Mouse (Mus musculus): ENCODE results near the gene Tpcn1.
A peak's percentile ranks its signal among the peaks of the same experiment; 100 is the strongest.

Gene Tpcn1

GRCm38 (mm10) chr5:120555871-120556270 is 32.6 kb downstream of the Tpcn1 start:
- no peak for DNase-seq (ENCODE audit: low spot score)

- no peak for DNase-seq (ENCODE audit: low spot score)
Observed at GRCm38 (mm10) chr5:120550673-120551072, 37.8 kb downstream of the Tpcn1 start.

- no peak for DNase-seq (ENCODE audit: low spot score)
Observed at GRCm38 (mm10) chr5:120550137-120550536, 38.3 kb downstream of the Tpcn1 start.

GRCm38 (mm10) chr5:120548236-120548850 is 40.1 kb downstream of the Tpcn1 start:
- DNase-seq (ENCODE audit: low spot score) = no peak

GRCm38 (mm10) chr5:120536632-120537031 is 51.8 kb downstream of the Tpcn1 start:
- DNase-seq (ENCODE audit: low spot score) = no peak

- DNase-seq (ENCODE audit: low spot score) = no peak
Observed at GRCm38 (mm10) chr5:120536046-120536445, 52.4 kb downstream of the Tpcn1 start.

- no peak for DNase-seq (ENCODE audit: low spot score)
Observed at GRCm38 (mm10) chr5:120534686-120535075, 53.8 kb downstream of the Tpcn1 start.

- no peak for DNase-seq (ENCODE audit: low spot score)
Observed at GRCm38 (mm10) chr5:120534071-120534685, 54.3 kb downstream of the Tpcn1 start.

- DNase-seq (ENCODE audit: low spot score) = no peak
Observed at GRCm38 (mm10) chr5:120531631-120532030, 56.8 kb downstream of the Tpcn1 start.

- DNase-seq (ENCODE audit: low spot score) = no peak
Observed at GRCm38 (mm10) chr5:120527296-120527964, 61.0 kb downstream of the Tpcn1 start.

- no peak for DNase-seq (ENCODE audit: low spot score)
Observed at GRCm38 (mm10) chr5:120526311-120526710, 62.2 kb downstream of the Tpcn1 start.

GRCm38 (mm10) chr5:120525737-120526136 is 62.7 kb downstream of the Tpcn1 start:
- DNase-seq (ENCODE audit: low spot score) = no peak

- DNase-seq (ENCODE audit: low spot score) = peak; percentile 49
Observed at GRCm38 (mm10) chr5:120524736-120525135, 63.7 kb downstream of the Tpcn1 start.

- peak; percentile 47 for DNase-seq (ENCODE audit: low spot score)
Observed at GRCm38 (mm10) chr5:120522649-120523048, 65.8 kb downstream of the Tpcn1 start.

- no peak for DNase-seq (ENCODE audit: low spot score)
Observed at GRCm38 (mm10) chr5:120517552-120517951, 70.9 kb downstream of the Tpcn1 start.

GRCm38 (mm10) chr5:120516221-120516984 is 72.1 kb downstream of the Tpcn1 start:
- no peak for DNase-seq (ENCODE audit: low spot score)

GRCm38 (mm10) chr5:120515451-120515850 is 73.0 kb downstream of the Tpcn1 start:
- DNase-seq (ENCODE audit: low spot score) = no peak

- DNase-seq (ENCODE audit: low spot score) = no peak
Observed at GRCm38 (mm10) chr5:120514754-120515153, 73.7 kb downstream of the Tpcn1 start.

- DNase-seq (ENCODE audit: low spot score) = no peak
Observed at GRCm38 (mm10) chr5:120514031-120514677, 74.3 kb downstream of the Tpcn1 start.

GRCm38 (mm10) chr5:120512911-120513555 is 75.4 kb downstream of the Tpcn1 start:
- no peak for DNase-seq (ENCODE audit: low spot score)

GRCm38 (mm10) chr5:120511643-120512220 is 76.7 kb downstream of the Tpcn1 start:
- no peak for DNase-seq (ENCODE audit: low spot score)
